Mouse (Mus musculus): Measurements from ENCODE around the gene Lrba.

Lrba gene

GRCm38 (mm10) chr3:86804265-86804664 lies 579.8 kb downstream of the Lrba start:
- no peak for DNase-seq

DNA sequence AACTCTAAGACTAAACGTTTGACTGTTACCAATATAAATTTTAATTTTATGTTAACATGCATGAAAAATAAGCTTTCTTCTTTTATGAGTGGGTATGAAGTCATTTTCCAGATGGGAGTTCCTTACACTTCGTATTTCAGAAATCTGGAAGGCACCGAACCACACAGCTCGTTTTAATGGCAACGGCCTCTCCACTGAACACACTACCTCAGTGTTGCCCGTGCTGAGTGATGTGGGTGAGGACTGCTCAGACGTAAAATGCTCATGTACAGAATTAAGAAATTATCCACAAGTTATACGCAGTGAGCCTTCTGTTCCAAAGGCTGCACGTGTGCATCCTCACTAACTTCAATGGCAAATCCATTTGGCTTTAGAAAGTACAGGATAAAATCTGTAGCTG lies 582.4 kb downstream of the Lrba start:
- no peak for DNase-seq

GRCm38 (mm10) chr3:86807750-86808467 lies 583.4 kb downstream of the Lrba start:
- DNase-seq: peak in 1 of 2 experiments; percentile 28

DNA sequence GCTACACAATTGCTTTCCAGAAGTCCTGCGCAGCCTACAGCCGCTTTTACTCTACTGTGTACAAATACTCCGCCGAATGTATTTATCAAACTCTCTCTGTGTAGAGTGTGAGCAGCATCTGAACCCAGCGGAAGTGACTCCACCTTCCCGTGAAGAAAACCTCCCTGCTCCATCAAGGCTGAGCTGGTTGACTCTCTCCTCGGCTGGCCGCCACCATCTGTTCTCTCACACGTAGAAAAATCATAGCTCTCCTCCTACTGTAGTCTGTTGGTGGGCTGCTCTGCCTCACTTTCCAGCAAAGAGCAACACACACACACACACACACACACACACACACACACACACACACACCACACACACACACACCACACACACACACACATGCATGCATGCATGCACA lies 584.7 kb downstream of the Lrba start:
- DNase-seq: no peak

GRCm38 (mm10) chr3:86809646-86810045 lies 585.2 kb downstream of the Lrba start:
- no peak for DNase-seq

- no peak for DNase-seq
Measured at GRCm38 (mm10) chr3:86810908-86811307, 586.4 kb downstream of the Lrba start.

DNA sequence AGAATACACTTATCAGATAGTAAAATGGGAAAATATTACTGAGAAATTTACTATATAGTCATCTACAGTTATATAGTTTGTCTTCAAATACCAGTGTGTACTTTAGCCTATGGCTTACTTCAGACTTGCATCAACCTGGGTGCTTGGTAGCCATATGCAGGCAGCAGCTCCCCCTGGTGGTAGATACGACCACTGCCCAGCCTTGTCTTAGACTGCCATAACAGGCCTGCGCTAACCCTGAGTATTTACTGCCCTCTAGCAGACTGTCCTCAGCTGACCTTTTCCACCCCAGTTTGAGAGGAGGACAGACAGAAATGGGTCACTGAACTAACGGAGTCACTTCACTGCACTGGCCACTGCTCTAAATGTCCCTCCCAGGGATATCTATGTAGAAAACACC lies 588.2 kb downstream of the Lrba start:
- peak; percentile 51 to 72 for DNase-seq

- no peak for DNase-seq
Measured at GRCm38 (mm10) chr3:86818001-86818585, 593.6 kb downstream of the Lrba start.

GRCm38 (mm10) chr3:86819372-86819771 lies 594.9 kb downstream of the Lrba start:
- DNase-seq: no peak

DNA sequence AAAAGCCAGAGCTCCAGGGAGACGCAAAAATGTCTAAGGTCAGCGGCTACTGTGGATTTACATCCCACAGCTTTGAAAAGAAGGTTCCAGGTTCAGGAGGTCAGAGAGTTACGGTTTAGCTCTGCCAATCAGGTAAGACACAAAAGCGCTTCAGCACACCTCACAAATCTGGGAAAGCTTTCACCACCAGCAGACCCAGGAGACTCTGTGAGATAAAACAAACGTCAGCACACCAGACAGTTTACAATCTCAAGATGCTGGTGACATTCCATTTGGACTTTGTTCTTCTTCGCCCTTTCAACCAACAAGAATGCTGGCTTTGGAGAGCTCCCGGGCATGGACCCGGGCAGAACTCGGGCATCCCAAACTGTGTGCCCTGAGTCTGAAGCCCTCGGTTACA lies 595.9 kb downstream of the Lrba start:
- no peak for DNase-seq

DNA sequence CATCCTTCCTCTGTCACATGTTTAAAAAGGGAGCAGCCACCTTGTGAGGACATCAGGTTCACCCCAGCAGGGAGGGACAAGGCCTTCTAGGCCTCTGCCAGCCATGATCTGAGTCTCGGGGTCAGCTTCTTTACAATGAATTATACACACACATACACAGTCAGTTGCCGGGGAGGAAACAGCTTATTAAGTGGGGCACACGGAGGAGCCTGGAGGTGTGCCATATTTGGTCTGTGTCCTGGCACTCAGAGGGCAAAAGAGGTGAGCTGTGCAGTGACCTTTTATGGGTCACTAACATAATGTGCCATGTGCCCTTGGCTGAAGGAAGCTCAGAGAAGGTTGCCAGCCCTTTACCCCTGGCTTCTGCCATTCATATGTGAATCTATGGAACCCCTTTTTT lies 596.9 kb downstream of the Lrba start:
- no peak for DNase-seq

- DNase-seq: no peak
Measured at GRCm38 (mm10) chr3:86827506-86827905, 603.0 kb downstream of the Lrba start.

- no peak for DNase-seq
Measured at GRCm38 (mm10) chr3:86832115-86832514, 607.6 kb downstream of the Lrba start.

All from spleen, adult 18-20 months (tissue).